Comparison of ENCODE assay signal across 8 mouse cellular contexts in genomic region chr1:133236693-133237440, GRCm38 (mm10).
A peak's percentile ranks its signal among the peaks of the same experiment; 100 is the strongest.
DNase-seq lines count a peak whose midpoint lies in the region; ATAC-seq and TF ChIP-seq lines count a peak whose summit lies in the region.
"Had no signal": no experiment of that assay in that cellular context is flagged by ENCODE, and none has a peak within 500 bp of the region (broad histone marks: within the 10 kb centered on the region; RNA-seq: fewer than 3 reads in every experiment).

No protein-coding gene starts in this region.

- H3K27me3 ChIP-seq in embryonic facial prominence, embryonic 13.5 days = no peaks in the 10 kb centered on the region
- no peaks in the 10 kb centered on the region for H3K27me3 ChIP-seq in hindbrain, embryonic 15.5 days
- no peaks in the 10 kb centered on the region for H3K27me3 ChIP-seq in liver, adult 2 months (ENCODE audit: control insufficient read depth, insufficient read depth, low read length)

- TF ChIP-seq CTCF in liver, adult 2 months (IDR thresholded peaks at IDR 0.05; ENCODE audit: low read depth, low read length) = no peak

- no peaks in the 10 kb centered on the region for H3K9me3 ChIP-seq in embryonic facial prominence, embryonic 13.5 days
- no peaks in the 10 kb centered on the region for H3K9me3 ChIP-seq in hindbrain, embryonic 15.5 days

- TF ChIP-seq POLR2A in liver, adult 2 months (IDR thresholded peaks at IDR 0.05; ENCODE audit: extremely low read depth, insufficient read depth, low read length) = no peak

- intact Hi-C loops in left cerebral cortex, postnatal 25 days (cut with DNase I) = no loop called here

- H3K36me3 ChIP-seq in embryonic facial prominence, embryonic 13.5 days = no peaks in the 10 kb centered on the region
- H3K36me3 ChIP-seq in hindbrain, embryonic 15.5 days = no peaks in the 10 kb centered on the region
- no peaks in the 10 kb centered on the region for H3K36me3 ChIP-seq in liver, adult 2 months (ENCODE audit: control insufficient read depth, insufficient read depth, low read length)

- 24% methylated on average over 8 of the region's 8 CpGs for whole genome bisulfite sequencing in embryonic facial prominence, embryonic 13.5 days
- 36% methylated on average over 8 of the region's 8 CpGs for WGBS in hindbrain, embryonic 15.5 days
- WGBS in liver, adult 2 months = 24% methylated on average over 8 of the region's 8 CpGs

- no peak overlapping the region for H3K4me3 ChIP-seq in embryonic facial prominence, embryonic 13.5 days
- H3K4me3 ChIP-seq in hindbrain, embryonic 15.5 days = no peak overlapping the region
- H3K4me3 ChIP-seq in liver, adult 2 months (ENCODE audit: insufficient read depth, low read depth, low read length) = no peak overlapping the region
- H3K4me3 ChIP-seq: erythroblast, embryonic 14.5 days had no signal

- peak; percentile 68; the same call in 1 of the 2 replicates for ATAC-seq in embryonic facial prominence, embryonic 13.5 days (ENCODE audit: insufficient number of reproducible peaks, insufficient read depth, low FRiP score, low TSS enrichment, low read depth)
- 0 out of 2 replicates have a peak, but pooled peaks have one; percentile 12 for ATAC-seq in hindbrain, embryonic 15.5 days (ENCODE audit: low FRiP score, low read depth)

- H3K79me2 ChIP-seq in liver, adult 2 months (ENCODE audit: control insufficient read depth, insufficient read depth, low read length) = no peaks in the 10 kb centered on the region

- peak overlapping the region; percentile 80 for H3K27ac ChIP-seq in embryonic facial prominence, embryonic 13.5 days
- no peak overlapping the region for H3K27ac ChIP-seq in hindbrain, embryonic 15.5 days (replicated peaks)
- no peak overlapping the region; the same call in 1 of the 2 replicates for H3K27ac ChIP-seq in liver, adult 2 months (replicated peaks; ENCODE audit: insufficient read depth, low read depth, low read length)

- DNase-seq in ZHBTc4 (ENCODE audit: low read depth, low spot score) = peak; percentile 50
- DNase-seq in liver, adult 2 months (ENCODE audit: extremely low read depth, low read depth, low spot score) = peak; percentile 68
- peak; percentile 59 for DNase-seq in naive thymus-derived CD4-positive, alpha-beta T cell, adult 2 months (ENCODE audit: low read depth)
- no peak for DNase-seq in Muller cell, postnatal 12 days (ENCODE audit: inconsistent ontology term)
- DNase-seq in left cerebral cortex, postnatal 25 days (ENCODE audit: low spot score in 2 of 2) = no peak

- peak overlapping the region; percentile 39 for H3K4me2 ChIP-seq in embryonic facial prominence, embryonic 13.5 days
- H3K4me2 ChIP-seq in hindbrain, embryonic 15.5 days = no peak overlapping the region

- H3K4me1 ChIP-seq in embryonic facial prominence, embryonic 13.5 days = peaks cover 61% of the 10 kb centered on the region
- peaks cover 24% of the 10 kb centered on the region for H3K4me1 ChIP-seq in hindbrain, embryonic 15.5 days (replicated peaks)
- peaks cover 24% of the 10 kb centered on the region for H3K4me1 ChIP-seq in liver, adult 2 months (ENCODE audit: control insufficient read depth, insufficient read depth, low read length)

- H3K9ac ChIP-seq in embryonic facial prominence, embryonic 13.5 days = no peak overlapping the region
- no peak overlapping the region for H3K9ac ChIP-seq in hindbrain, embryonic 15.5 days
- H3K9ac ChIP-seq in liver, adult 2 months (ENCODE audit: low read depth, low read length) = no peak overlapping the region; the same call in 1 of the 2 replicates

Comparison
In these comparisons a context has a peak if more than half of its experiments do, and no peak if none do; other contexts are left out.
1. DNase-seq: peak in ZHBTc4 (single experiment), liver, adult 2 months (single experiment) and naive thymus-derived CD4-positive, alpha-beta T cell, adult 2 months (single experiment); none in Muller cell, postnatal 12 days (single experiment) and left cerebral cortex, postnatal 25 days (0 of 2).